Mouse (Mus musculus) erythroblast, adult 5-6 weeks (primary cell): ENCODE data around the gene Cyp3a13. TPM values are rescaled to one million over a fixed set of nuclear protein-coding genes. Genes with fewer than 3 reads are reported as not detected.
"Not testable (repeated sequence)": the region's sequence is repeated elsewhere in the genome, so short reads cannot be mapped to it uniquely, and the experiment has no call there.

Experiments used
- ATAC-seq: replicated peaks from 2 replicates; pipeline ENCODE4 v1.8.0; 2016; ENCODE audit warnings: moderate number of reproducible peaks, mild to moderate bottlenecking, moderate TSS enrichment, inconsistent platforms; ENCODE audit not compliant: poor library complexity, low FRiP score, severe bottlenecking
- total RNA-seq, 2 experiments: library from RNA; stranded (forward) in 1 of 2; stranded (reverse) in 1 of 2; fragments of 150-400 nt in 1 of 2; fragments of 200-764, 138-1000 nt in 1 of 2; gene quantifications; 2 replicates each; pipeline versions ENCODE4 v1.2.3 to v1.2.4; 2015 to 2017; ENCODE audit warnings: low replicate concordance in 2 of 2

The Cyp3a13 gene
- total RNA-seq, 2 experiments from 2014 or later: 0.09 TPM; not detected in 1

DNA sequence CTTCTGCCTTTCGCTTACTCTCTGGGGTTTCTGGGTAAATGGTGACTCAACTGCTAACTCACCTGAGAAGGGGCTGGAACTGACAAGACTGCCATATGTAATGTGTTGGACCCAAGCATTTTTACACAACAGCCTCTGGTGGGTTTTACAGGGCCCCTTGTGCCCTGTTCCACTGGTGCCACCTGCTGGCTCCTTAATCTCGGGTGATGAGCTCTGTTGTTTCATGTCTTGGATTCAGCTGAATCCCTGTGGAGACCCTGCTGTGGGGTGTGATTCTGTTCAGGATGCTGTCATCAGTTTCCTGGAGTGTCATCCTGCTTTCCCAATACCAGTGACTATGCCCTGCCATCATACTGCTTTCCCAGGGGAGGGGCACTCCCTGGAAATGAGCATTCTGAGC lies 43.6 kb downstream of the Cyp3a13 start:
- ATAC-seq: no peak

DNA sequence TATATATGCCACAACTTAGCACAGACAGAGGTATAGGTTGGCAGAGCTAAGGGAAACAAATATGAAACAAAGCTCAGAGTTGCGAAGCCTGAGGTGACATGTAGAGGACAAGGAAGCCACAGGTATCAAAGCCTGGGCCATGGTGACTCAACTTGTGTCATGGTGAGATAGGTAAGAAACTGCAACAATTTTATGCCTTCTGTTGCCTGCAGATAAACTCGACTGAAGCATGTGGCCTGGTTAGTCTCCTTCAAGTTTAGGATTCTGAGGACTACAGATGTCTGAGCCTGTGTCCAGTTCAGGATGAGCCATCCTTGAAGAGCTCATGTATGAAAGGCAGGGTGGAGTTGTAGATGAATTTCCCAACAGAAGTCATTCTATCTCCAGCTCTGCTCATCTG lies 46.4 kb downstream of the Cyp3a13 start:
- no peak for ATAC-seq

DNA sequence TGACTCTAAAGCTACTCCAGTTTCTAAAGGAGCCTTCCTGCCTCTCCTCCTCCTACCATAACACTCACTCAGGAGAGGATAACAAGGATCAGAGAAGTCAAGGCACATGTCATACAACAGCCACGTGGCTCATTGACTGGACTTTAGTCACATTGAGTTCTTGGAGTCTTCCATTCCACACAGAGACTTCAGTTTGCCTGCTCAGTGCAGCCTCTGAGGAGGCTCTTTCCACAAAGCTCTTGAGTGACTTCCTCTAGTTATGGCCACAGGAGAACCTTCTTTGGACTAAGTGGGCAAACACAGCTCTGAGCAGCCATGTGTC lies 49.1 kb downstream of the Cyp3a13 start:
- not testable (repeated sequence) for ATAC-seq

DNA sequence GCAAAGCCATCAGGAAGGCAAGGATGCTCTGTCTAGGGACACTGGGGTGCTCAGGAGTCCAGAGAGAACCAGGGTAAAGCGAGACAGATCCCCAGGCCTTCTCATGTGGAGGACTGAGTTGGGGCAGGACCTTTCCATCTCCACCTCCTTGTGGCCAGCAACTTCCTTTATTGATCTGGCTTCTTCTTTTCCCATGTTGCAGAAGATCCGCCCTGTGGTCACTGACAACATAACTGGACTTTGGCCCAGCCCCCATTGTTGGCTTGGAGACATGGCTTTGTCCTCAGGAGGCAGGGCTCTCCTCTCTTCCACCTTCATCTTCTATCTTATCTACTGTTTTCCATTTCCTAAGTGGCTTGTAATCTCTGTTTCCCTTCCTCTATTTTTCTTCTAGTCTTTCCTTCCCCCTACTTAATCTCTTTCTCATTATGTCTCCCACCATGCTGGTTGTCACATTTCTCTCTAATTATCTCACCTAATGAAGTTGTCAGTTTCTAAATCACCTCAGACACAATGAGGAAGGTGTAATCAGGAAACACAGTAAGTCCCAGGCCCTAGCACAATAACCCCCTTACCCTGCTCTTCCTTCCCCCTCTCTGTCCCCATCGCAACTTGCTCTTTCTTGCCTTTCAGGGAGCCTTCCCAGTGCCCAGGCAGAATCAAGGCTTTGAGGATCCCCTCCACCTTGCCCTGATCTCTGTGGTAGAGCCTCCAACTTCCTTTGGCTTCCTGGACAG lies 49.6 kb downstream of the Cyp3a13 start, which contains the start of gene Pilrb2:
TSS of gene Pilrb2 (minus strand) at position 172 of the 737 bp plus-strand sequence.
- not testable (repeated sequence) for ATAC-seq

DNA sequence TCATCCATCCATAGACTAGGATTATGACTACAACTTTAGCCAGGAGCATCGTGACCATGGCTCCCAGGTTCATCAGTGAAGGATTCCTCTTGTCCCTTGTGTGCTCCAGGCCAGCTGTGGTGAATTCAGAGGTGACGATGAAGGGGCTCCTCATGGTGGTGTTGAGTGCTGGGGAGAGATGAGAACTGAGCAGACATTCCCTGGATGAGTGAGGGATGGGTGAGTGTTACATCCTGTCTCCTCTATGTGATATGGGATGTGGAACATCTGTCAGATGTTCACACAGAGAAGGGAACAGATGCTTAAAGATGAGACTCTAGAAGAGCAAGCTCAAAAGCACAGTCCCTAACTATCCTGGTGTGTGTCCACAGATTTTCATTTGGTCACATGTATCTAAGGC lies 52.8 kb downstream of the Cyp3a13 start:
- not testable (repeated sequence) for ATAC-seq

DNA sequence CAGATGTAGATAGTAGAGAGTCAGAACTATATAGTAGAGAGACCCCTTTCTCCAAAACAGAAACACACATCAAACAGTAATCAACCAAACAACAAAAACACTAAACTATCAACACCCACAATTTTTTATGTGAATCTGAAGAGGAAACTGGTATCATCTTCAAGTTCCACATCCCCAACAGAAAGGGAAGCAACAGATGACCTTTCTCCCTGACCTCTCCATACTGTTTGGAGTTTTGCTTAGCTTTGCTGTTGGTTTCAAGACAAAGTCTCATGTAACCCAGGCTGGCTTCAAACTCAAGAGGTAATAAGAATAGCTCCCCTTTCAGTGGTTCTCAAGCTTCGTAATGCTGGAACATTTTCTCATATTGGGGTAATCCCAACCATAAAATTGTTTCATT lies 57.4 kb downstream of the Cyp3a13 start:
- not testable (repeated sequence) for ATAC-seq

DNA sequence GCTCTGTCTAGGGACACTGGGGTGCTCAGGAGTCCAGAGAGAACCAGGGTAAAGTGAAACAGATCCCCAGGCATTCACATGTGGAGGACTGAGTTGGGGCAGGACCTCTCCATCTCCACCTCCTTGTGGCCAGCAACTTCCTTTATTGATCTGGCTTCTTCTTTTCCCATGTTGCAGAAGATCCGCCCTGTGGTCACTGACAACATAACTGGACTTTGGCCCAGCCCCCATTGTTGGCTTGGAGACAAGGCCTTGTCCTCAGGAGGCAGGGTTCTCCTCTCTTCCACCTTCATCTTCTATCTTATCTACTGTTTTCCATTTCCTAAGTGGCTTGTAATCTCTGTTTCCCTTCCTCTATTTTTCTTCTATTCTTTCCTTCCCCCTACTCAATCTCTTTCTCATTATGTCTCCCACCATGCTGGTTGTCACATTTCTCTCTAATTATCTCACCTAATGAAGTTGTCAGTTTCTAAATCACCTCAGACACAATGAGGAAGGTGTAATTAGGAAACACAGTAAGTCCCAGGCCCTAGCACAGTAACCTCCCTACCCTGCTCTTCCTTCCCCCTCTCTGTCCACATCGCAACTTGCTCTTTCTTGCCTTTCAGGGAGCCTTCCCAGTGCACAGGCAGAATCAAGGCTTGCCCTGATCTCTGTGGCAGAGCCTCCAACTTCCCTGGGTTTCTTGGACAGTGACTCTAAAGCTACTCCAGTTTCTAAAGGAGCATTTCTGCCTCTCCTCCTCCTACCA lies 63.3 kb downstream of the Cyp3a13 start, which contains the start of gene Pilrb1:
TSS of gene Pilrb1 (minus strand) at position 147 of the 751 bp plus-strand sequence.
- ATAC-seq: not testable (repeated sequence)

DNA sequence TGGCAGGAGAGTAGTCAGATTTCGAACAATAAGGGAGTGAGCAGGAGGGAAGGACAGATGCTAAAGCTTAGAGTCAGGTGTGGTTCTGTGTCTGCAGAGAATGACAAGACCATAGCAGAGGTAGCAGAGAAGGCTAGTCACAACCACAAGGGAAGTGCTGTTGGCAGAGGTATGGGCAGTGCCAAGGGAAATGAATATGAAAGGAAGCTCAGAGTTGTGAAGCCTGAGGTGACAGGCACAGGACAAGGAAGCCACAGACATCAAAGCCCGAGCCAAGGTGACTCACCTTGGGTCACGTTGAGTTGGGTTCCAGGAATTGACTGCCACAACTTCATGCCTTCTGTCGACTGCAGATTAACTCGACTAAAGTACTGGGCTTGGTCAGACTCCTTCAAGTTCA lies 64.5 kb downstream of the Cyp3a13 start:
- not testable (repeated sequence) for ATAC-seq

DNA sequence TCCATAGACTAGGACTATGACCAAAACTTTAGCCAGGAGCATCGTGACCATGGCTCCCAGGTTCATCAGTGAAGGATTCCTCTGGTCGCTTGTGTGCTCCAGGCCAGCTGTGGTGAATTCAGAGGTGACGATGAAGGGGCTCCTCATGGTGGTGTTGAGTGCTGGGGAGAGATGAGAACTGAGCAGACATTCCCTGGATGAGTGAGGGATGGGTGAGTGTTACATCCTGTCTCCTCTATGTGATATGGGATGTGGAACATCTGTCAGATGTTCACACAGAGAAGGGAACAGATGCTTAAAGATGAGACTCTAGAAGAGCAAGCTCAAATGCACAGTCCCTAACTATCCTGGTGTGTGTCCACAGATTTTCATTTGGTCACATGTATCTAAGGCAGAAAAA lies 66.5 kb downstream of the Cyp3a13 start:
- not testable (repeated sequence) for ATAC-seq

DNA sequence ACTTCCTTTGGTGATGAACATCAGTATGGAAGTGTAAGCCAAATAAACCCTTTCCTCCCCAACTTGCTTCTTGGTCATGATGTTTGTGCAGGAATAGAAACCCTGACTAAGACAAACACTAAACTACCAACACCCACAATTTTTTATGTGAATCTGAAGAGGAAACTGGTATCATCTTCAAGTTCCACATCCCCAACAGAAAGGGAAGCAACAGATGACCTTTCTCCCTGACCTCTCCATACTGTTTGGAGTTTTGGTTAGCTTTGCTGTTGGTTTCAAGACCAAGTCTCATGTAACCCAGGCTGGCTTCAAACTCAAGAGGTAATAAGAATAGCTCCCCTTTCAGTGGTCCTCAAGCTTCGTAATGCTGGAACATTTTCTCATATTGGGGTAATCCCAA lies 71.1 kb downstream of the Cyp3a13 start:
- ATAC-seq: not testable (repeated sequence)

Other genes starting within 250 kb of the Cyp3a13 start
- gene Agfg2, start 236.9 kb downstream of the Cyp3a13 start, total RNA-seq (2015; ENCODE audit: low replicate concordance): 9.6 and 12.1 TPM in 2 replicates
- gene Agfg2, start 236.9 kb downstream of the Cyp3a13 start, total RNA-seq (2017; ENCODE audit: low replicate concordance): 20.5 and 24.5 TPM in 2 replicates
- gene Nyap1, start 180.0 kb downstream of the Cyp3a13 start, total RNA-seq (2015; ENCODE audit: low replicate concordance): 0.38 TPM in 1 of 2 replicates, not detected in the other
- 0.84 and 1.4 TPM in 2 replicates for gene Nyap1, start 180.0 kb downstream of the Cyp3a13 start, total RNA-seq (2017; ENCODE audit: low replicate concordance)
- 24.5 and 44.6 TPM in 2 replicates for gene Tsc22d4, start 175.9 kb downstream of the Cyp3a13 start, total RNA-seq (2015; ENCODE audit: low replicate concordance)
- 69.5 and 76.3 TPM in 2 replicates for gene Tsc22d4, start 175.9 kb downstream of the Cyp3a13 start, total RNA-seq (2017; ENCODE audit: low replicate concordance)
- 6.5 and 24.2 TPM in 2 replicates for gene Ppp1r35, start 142.8 kb downstream of the Cyp3a13 start, total RNA-seq (2015; ENCODE audit: low replicate concordance)
- gene Ppp1r35, start 142.8 kb downstream of the Cyp3a13 start, total RNA-seq (2017; ENCODE audit: low replicate concordance): 6.4 and 12.0 TPM in 2 replicates
- 7.7 and 11.7 TPM in 2 replicates for gene Mepce, start 134.0 kb downstream of the Cyp3a13 start, total RNA-seq (2015; ENCODE audit: low replicate concordance)
- 4.8 and 14.4 TPM in 2 replicates for gene Mepce, start 134.0 kb downstream of the Cyp3a13 start, total RNA-seq (2017; ENCODE audit: low replicate concordance)
- gene Zcwpw1, start 133.8 kb downstream of the Cyp3a13 start, total RNA-seq (2015; ENCODE audit: low replicate concordance): 1.7 and 9.2 TPM in 2 replicates
- 5.5 and 6.1 TPM in 2 replicates for gene Zcwpw1, start 133.8 kb downstream of the Cyp3a13 start, total RNA-seq (2017; ENCODE audit: low replicate concordance)
- gene Pilra, start 85.3 kb downstream of the Cyp3a13 start, total RNA-seq (2015; ENCODE audit: low replicate concordance): 18.0 and 45.2 TPM in 2 replicates
- 13.0 and 21.6 TPM in 2 replicates for gene Pilra, start 85.3 kb downstream of the Cyp3a13 start, total RNA-seq (2017; ENCODE audit: low replicate concordance)
- gene Pilrb1, start 63.5 kb downstream of the Cyp3a13 start, total RNA-seq (2015; ENCODE audit: low replicate concordance): 33.9 and 54.4 TPM in 2 replicates
- 17.3 and 18.4 TPM in 2 replicates for gene Pilrb1, start 63.5 kb downstream of the Cyp3a13 start, total RNA-seq (2017; ENCODE audit: low replicate concordance)
- 45.1 and 49.0 TPM in 2 replicates for gene Pilrb2, start 49.8 kb downstream of the Cyp3a13 start, total RNA-seq (2015; ENCODE audit: low replicate concordance)
- gene Pilrb2, start 49.8 kb downstream of the Cyp3a13 start, total RNA-seq (2017; ENCODE audit: low replicate concordance): 12.4 and 30.1 TPM in 2 replicates
- gene Gjc3, start 41.5 kb upstream of the Cyp3a13 start, total RNA-seq (2015; ENCODE audit: low replicate concordance): not detected in 2 replicates
- gene Gjc3, start 41.5 kb upstream of the Cyp3a13 start, total RNA-seq (2017; ENCODE audit: low replicate concordance): not detected in 2 replicates
- not detected in 2 replicates for gene Azgp1, start 59.9 kb upstream of the Cyp3a13 start, total RNA-seq (2015; ENCODE audit: low replicate concordance)
- not detected in 2 replicates for gene Azgp1, start 59.9 kb upstream of the Cyp3a13 start, total RNA-seq (2017; ENCODE audit: low replicate concordance)
- gene Smok3a, start 99.6 kb upstream of the Cyp3a13 start, total RNA-seq (2015; ENCODE audit: low replicate concordance): not detected in 2 replicates
- 0.09 TPM in 1 of 2 replicates, not detected in the other for gene Smok3a, start 99.6 kb upstream of the Cyp3a13 start, total RNA-seq (2017; ENCODE audit: low replicate concordance)
- not detected in 2 replicates for gene Smok3b, start 99.8 kb upstream of the Cyp3a13 start, total RNA-seq (2015; ENCODE audit: low replicate concordance)
- not detected in 2 replicates for gene Smok3b, start 99.8 kb upstream of the Cyp3a13 start, total RNA-seq (2017; ENCODE audit: low replicate concordance)
- not detected in 2 replicates for gene Smok3c, start 131.6 kb upstream of the Cyp3a13 start, total RNA-seq (2015; ENCODE audit: low replicate concordance)
- not detected in 2 replicates for gene Smok3c, start 131.6 kb upstream of the Cyp3a13 start, total RNA-seq (2017; ENCODE audit: low replicate concordance)
- 10.0 and 15.7 TPM in 2 replicates for gene Zkscan1, start 163.5 kb upstream of the Cyp3a13 start, total RNA-seq (2015; ENCODE audit: low replicate concordance)
- gene Zkscan1, start 163.5 kb upstream of the Cyp3a13 start, total RNA-seq (2017; ENCODE audit: low replicate concordance): 11.1 and 16.9 TPM in 2 replicates
- gene Zscan21, start 195.3 kb upstream of the Cyp3a13 start, total RNA-seq (2015; ENCODE audit: low replicate concordance): 3.8 and 9.2 TPM in 2 replicates
- gene Zscan21, start 195.3 kb upstream of the Cyp3a13 start, total RNA-seq (2017; ENCODE audit: low replicate concordance): 6.8 and 13.2 TPM in 2 replicates
- 0.77 TPM in 1 of 2 replicates, not detected in the other for gene Zfp113, start 234.1 kb upstream of the Cyp3a13 start, total RNA-seq (2015; ENCODE audit: low replicate concordance)
- gene Zfp113, start 234.1 kb upstream of the Cyp3a13 start, total RNA-seq (2017; ENCODE audit: low replicate concordance): 2.6 and 5.4 TPM in 2 replicates
- 23.0 and 62.8 TPM in 2 replicates for gene Cops6, start 239.5 kb upstream of the Cyp3a13 start, total RNA-seq (2015; ENCODE audit: low replicate concordance)
- 17.0 and 19.7 TPM in 2 replicates for gene Cops6, start 239.5 kb upstream of the Cyp3a13 start, total RNA-seq (2017; ENCODE audit: low replicate concordance)